Mouse (Mus musculus): ENCODE results near the gene Grb10.

The Grb10 gene

GRCm38 (mm10) chr11:11967519-11967918 lies 71.0 kb downstream of the Grb10 start:
- DNase-seq (ENCODE audit: low spot score), result no peak

GRCm38 (mm10) chr11:11966220-11966619 lies 72.3 kb downstream of the Grb10 start:
- DNase-seq (ENCODE audit: low spot score), result no peak

GRCm38 (mm10) chr11:11965501-11966125 lies 72.9 kb downstream of the Grb10 start:
- DNase-seq (ENCODE audit: low spot score), result no peak

GRCm38 (mm10) chr11:11964729-11965128 lies 73.8 kb downstream of the Grb10 start:
- no peak for DNase-seq (ENCODE audit: low spot score)

- no peak for DNase-seq (ENCODE audit: low spot score)
Observed at GRCm38 (mm10) chr11:11963587-11963986, 74.9 kb downstream of the Grb10 start.

- DNase-seq (ENCODE audit: low spot score), result no peak
Observed at GRCm38 (mm10) chr11:11963065-11963464, 75.4 kb downstream of the Grb10 start.

GRCm38 (mm10) chr11:11962629-11962954 lies 75.9 kb downstream of the Grb10 start:
- DNase-seq (ENCODE audit: low spot score), result peak; percentile 57

- no peak for DNase-seq (ENCODE audit: low spot score)
Observed at GRCm38 (mm10) chr11:11961917-11962628, 76.4 kb downstream of the Grb10 start.

- peak; percentile 49 for DNase-seq (ENCODE audit: low spot score)
Observed at GRCm38 (mm10) chr11:11960858-11961257, 77.6 kb downstream of the Grb10 start.

- no peak for DNase-seq (ENCODE audit: low spot score)
Observed at GRCm38 (mm10) chr11:11960227-11960626, 78.3 kb downstream of the Grb10 start.

- DNase-seq (ENCODE audit: low spot score), result no peak
Observed at GRCm38 (mm10) chr11:11958479-11958878, 80.0 kb downstream of the Grb10 start.

GRCm38 (mm10) chr11:11958061-11958361 lies 80.5 kb downstream of the Grb10 start:
- DNase-seq (ENCODE audit: low spot score), result no peak

- no peak for DNase-seq (ENCODE audit: low spot score)
Observed at GRCm38 (mm10) chr11:11957211-11958060, 81.0 kb downstream of the Grb10 start.

GRCm38 (mm10) chr11:11955783-11956182 lies 82.7 kb downstream of the Grb10 start:
- no peak for DNase-seq (ENCODE audit: low spot score)

- no peak for DNase-seq (ENCODE audit: low spot score)
Observed at GRCm38 (mm10) chr11:11954606-11955005, 83.9 kb downstream of the Grb10 start.

GRCm38 (mm10) chr11:11954115-11954438 lies 84.4 kb downstream of the Grb10 start:
- DNase-seq (ENCODE audit: low spot score), result no peak

GRCm38 (mm10) chr11:11953364-11954114 lies 84.9 kb downstream of the Grb10 start:
- no peak for DNase-seq (ENCODE audit: low spot score)

- DNase-seq (ENCODE audit: low spot score), result no peak
Observed at GRCm38 (mm10) chr11:11952569-11952968, 85.9 kb downstream of the Grb10 start.

- DNase-seq (ENCODE audit: low spot score), result no peak
Observed at GRCm38 (mm10) chr11:11948988-11949365, 89.5 kb downstream of the Grb10 start.

- peak; percentile 47 for DNase-seq (ENCODE audit: low spot score)
Observed at GRCm38 (mm10) chr11:11948321-11948987, 90.0 kb downstream of the Grb10 start.

- no peak for DNase-seq (ENCODE audit: low spot score)
Observed at GRCm38 (mm10) chr11:11947857-11948256, 90.6 kb downstream of the Grb10 start.

GRCm38 (mm10) chr11:11945766-11946165 lies 92.7 kb downstream of the Grb10 start:
- DNase-seq (ENCODE audit: low spot score), result no peak
